Comparison of ENCODE assay signal across 8 mouse cellular contexts in the genomic region with DNA sequence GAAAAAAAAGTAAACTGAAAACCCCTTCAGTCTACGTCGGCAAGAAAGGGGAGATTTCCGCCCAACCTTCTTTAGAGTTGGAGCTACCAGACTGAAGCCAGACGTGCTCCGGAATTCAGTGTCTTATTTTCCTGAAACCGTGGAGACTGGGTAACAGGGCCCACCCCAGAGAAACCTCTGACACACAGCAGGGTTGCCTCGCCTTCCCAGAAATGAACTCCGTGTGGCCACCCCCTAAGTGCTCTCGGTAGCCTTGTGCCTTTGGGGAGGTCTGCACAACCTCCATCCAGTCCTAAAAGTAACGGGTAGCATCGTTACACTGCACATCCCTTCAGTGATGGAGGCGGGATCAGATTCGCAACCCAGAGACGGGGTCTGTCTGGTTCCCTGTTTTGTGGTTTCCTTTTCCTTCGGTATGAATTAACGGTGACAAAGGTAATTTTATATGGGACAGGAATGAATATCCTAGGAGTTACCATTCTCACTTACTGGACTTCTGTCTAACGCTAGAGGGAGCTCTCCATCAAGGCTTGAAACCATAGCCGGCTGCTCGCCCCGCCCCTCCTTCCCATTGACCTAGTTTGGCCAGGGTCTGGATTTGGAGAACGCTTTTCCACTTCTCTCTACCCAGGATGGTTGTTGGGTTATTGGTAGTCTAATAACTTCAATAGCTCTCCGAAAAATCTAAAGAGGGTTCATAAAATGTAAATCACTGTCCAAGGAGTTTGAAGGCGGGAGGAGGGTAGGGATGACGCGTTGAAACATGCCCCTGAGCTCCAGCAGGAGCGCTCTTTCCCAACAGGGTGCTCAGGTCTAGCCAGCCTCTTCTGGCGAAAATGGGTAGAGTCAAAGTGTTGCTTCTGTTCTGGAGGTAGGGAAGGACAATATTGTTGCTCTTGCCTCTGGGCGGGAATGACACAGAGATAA. TPM values are rescaled to one million over a fixed set of nuclear protein-coding genes. Genes with fewer than 3 reads are reported as not detected.
DNase-seq lines count a peak whose midpoint lies in the region; ATAC-seq and TF ChIP-seq lines count a peak whose summit lies in the region.

No protein-coding gene starts in this region.

- H3K4me3 ChIP-seq in C2C12 (ENCODE audit: insufficient read depth, poor library complexity, severe bottlenecking) = peak overlapping the region; percentile 8
- H3K4me3 ChIP-seq in forebrain, embryonic 10.5 days = peak overlapping the region; percentile 53
- H3K4me3 ChIP-seq in heart, embryonic 15.5 days = peak overlapping the region; percentile 53
- peak overlapping the region; percentile 43 to 55 for H3K4me3 ChIP-seq in liver, embryonic 14.5 days (ENCODE audit: insufficient read depth in 1 of 2, low read depth in 2 of 2, low read length in 2 of 2)

- peaks cover 76% of the 10 kb centered on the region for H3K79me2 ChIP-seq in C2C12 (ENCODE audit: control insufficient read depth, insufficient read depth)

- H3K4me1 ChIP-seq in forebrain, embryonic 10.5 days = peaks cover 66% of the 10 kb centered on the region
- H3K4me1 ChIP-seq in heart, embryonic 15.5 days (replicated peaks) = peaks cover 50% of the 10 kb centered on the region
- H3K4me1 ChIP-seq in liver, embryonic 14.5 days (replicated peaks; ENCODE audit: control insufficient read depth in 2 of 2, insufficient read depth in 2 of 2, low read length in 1 of 2) = peaks cover 0 to 6% of the 10 kb centered on the region in 2 experiments; a peak in 2 of 4 replicates

- ATAC-seq in heart, embryonic 15.5 days (replicated peaks; ENCODE audit: insufficient number of reproducible peaks, insufficient read depth, low FRiP score, low read depth) = peak; percentile 70
- ATAC-seq in liver, embryonic 14.5 days (ENCODE audit: insufficient read depth) = peak; percentile 62

- H3K27ac ChIP-seq in forebrain, embryonic 10.5 days = no peak overlapping the region
- peak overlapping the region; percentile 64 for H3K27ac ChIP-seq in heart, embryonic 15.5 days
- H3K27ac ChIP-seq in liver, embryonic 14.5 days = no peak overlapping the region

- peak overlapping the region; percentile 59 for H3K9ac ChIP-seq in heart, embryonic 15.5 days
- H3K9ac ChIP-seq in liver, embryonic 14.5 days (replicated peaks) = no peak overlapping the region

- WGBS in forebrain, embryonic 10.5 days = 2% methylated on average over 28 of the region's 28 CpGs
- WGBS in heart, embryonic 15.5 days = 3% methylated on average over 28 of the region's 28 CpGs
- WGBS in liver, embryonic 14.5 days (ENCODE audit: insufficient replicate concordance) = 2% methylated on average over 28 of the region's 28 CpGs

- no peaks in the 10 kb centered on the region for H3K9me3 ChIP-seq in forebrain, embryonic 10.5 days
- no peaks in the 10 kb centered on the region for H3K9me3 ChIP-seq in heart, embryonic 15.5 days (replicated peaks)
- H3K9me3 ChIP-seq in liver, embryonic 14.5 days (ENCODE audit: control insufficient read depth, low read length) = no peaks in the 10 kb centered on the region

- H3ac ChIP-seq in C2C12 (ENCODE audit: control insufficient read depth, insufficient read length, low read depth) = no peak overlapping the region

- peaks cover 10% of the 10 kb centered on the region for H3K36me3 ChIP-seq in C2C12 (ENCODE audit: control insufficient read depth, insufficient read depth)
- H3K36me3 ChIP-seq in forebrain, embryonic 10.5 days (replicated peaks) = no peaks in the 10 kb centered on the region
- no peaks in the 10 kb centered on the region for H3K36me3 ChIP-seq in heart, embryonic 15.5 days
- H3K36me3 ChIP-seq in liver, embryonic 14.5 days (replicated peaks; ENCODE audit: control insufficient read depth, insufficient read depth, low read depth) = no peaks in the 10 kb centered on the region

- no peaks in the 10 kb centered on the region for H3K27me3 ChIP-seq in C2C12 (ENCODE audit: control insufficient read depth, insufficient read depth, insufficient read length)
- H3K27me3 ChIP-seq in forebrain, embryonic 10.5 days (ENCODE audit: poor library complexity, severe bottlenecking) = peaks cover 96% of the 10 kb centered on the region
- peaks cover 9% of the 10 kb centered on the region; the same call in 1 of the 2 replicates for H3K27me3 ChIP-seq in heart, embryonic 15.5 days
- peaks cover 67% of the 10 kb centered on the region for H3K27me3 ChIP-seq in liver, embryonic 14.5 days (ENCODE audit: control insufficient read depth, insufficient read depth, low read length)

- DNase-seq in c-Kit-negative CD71-positive TER-119-positive erythroid progenitor cells, embryonic 14.5 days (ENCODE audit: low read depth, low spot score) = peak; percentile 24
- DNase-seq in forebrain, embryonic 10.5 days (ENCODE audit: extremely low spot score, low spot score) = peak; percentile 79
- DNase-seq in kidney, postnatal 10 days = peak; percentile 92
- DNase-seq in liver, embryonic 14.5 days (ENCODE audit: low read depth in 3 of 3, low spot score in 3 of 3) = peak in 2 of 3 experiments; percentile 40 to 52
- DNase-seq in neural tube, embryonic 10.5 days (ENCODE audit: extremely low spot score, low spot score) = peak; percentile 78
- peak; percentile 65 for DNase-seq in telencephalon, adult 2 months (ENCODE audit: low read depth, low spot score)

- TF ChIP-seq CTCF in C2C12 (IDR thresholded peaks at IDR 0.05; ENCODE audit: control insufficient read depth, insufficient read depth, insufficient read length) = peak; percentile 31
- peak; percentile 72 for TF ChIP-seq CTCF in liver, embryonic 14.5 days (IDR thresholded peaks at IDR 0.05; ENCODE audit: low read depth)

- no peak for TF ChIP-seq EP300 in liver, embryonic 14.5 days (IDR thresholded peaks at IDR 0.05; ENCODE audit: low read depth)

- peaks cover 22% of the 10 kb centered on the region for H3K79me3 ChIP-seq in C2C12 (ENCODE audit: low read depth)

- peak overlapping the region; percentile 93 for H3K4me2 ChIP-seq in heart, embryonic 15.5 days
- peak overlapping the region; percentile 64 for H3K4me2 ChIP-seq in liver, embryonic 14.5 days (ENCODE audit: low read depth)

TF ChIP-seq in C2C12, 6 proteins besides CTCF, POLR2A, EP300 and RAD21:
- no peak for TF ChIP-seq FOSL1 (IDR thresholded peaks at IDR 0.05; ENCODE audit: insufficient read depth, low read length, poor library complexity, severe bottlenecking)
- TF ChIP-seq USF1 (IDR thresholded peaks at IDR 0.05; ENCODE audit: low read depth) = no peak
- TF ChIP-seq MYOD1 (IDR thresholded peaks at IDR 0.05; ENCODE audit: control insufficient read depth, insufficient read length, low read depth) = no peak
- no peak for TF ChIP-seq MYOG (IDR thresholded peaks at IDR 0.05; ENCODE audit: control insufficient read depth, extremely low read depth, insufficient read length)
- no peak for TF ChIP-seq MAX (IDR thresholded peaks at IDR 0.05)
- no peak for TF ChIP-seq CEBPB (IDR thresholded peaks at IDR 0.05; ENCODE audit: low read depth)
TF ChIP-seq in C2C12: peak in this region for 0.

RNA-seq across cellular contexts. Expression of gene Gm37419, which starts 6.1 kb away (rescaled TPM):
- not detected for polyA plus RNA-seq in C2C12 (2012; fragmentation: generic; extraction: Trizol)
- not detected in 2 replicates for polyA plus RNA-seq in forebrain, embryonic 10.5 days (2016; fragmentation: Nextera tagmentation; extraction: Ambion mirVana)
- polyA plus RNA-seq in heart, embryonic 15.5 days (2015; fragmentation: Nextera tagmentation; extraction: Ambion mirVana) = not detected in 2 replicates
- not detected in 2 replicates for polyA plus RNA-seq in liver, embryonic 14.5 days (2012; rRNA removed)
- not detected in 2 replicates for polyA plus RNA-seq in liver, embryonic 14.5 days (2014; fragmentation: Nextera tagmentation; extraction: Ambion mirVana)

RNA-seq across cellular contexts. Expression of gene Bcl6, which starts 6.5 kb away (rescaled TPM):
- 6.2 TPM for polyA plus RNA-seq in C2C12 (2012; fragmentation: generic; extraction: Trizol)
- polyA plus RNA-seq in forebrain, embryonic 10.5 days (2016; fragmentation: Nextera tagmentation; extraction: Ambion mirVana) = 0.14 and 0.25 TPM in 2 replicates
- 0.66 and 0.82 TPM in 2 replicates for polyA plus RNA-seq in heart, embryonic 15.5 days (2015; fragmentation: Nextera tagmentation; extraction: Ambion mirVana)
- polyA plus RNA-seq in liver, embryonic 14.5 days (2012; rRNA removed) = 0.56 and 0.63 TPM in 2 replicates
- polyA plus RNA-seq in liver, embryonic 14.5 days (2014; fragmentation: Nextera tagmentation; extraction: Ambion mirVana) = 0.15 and 0.19 TPM in 2 replicates

RNA-seq across cellular contexts. Expression of gene Rtp2, which starts 50.0 kb away (rescaled TPM):
- polyA plus RNA-seq in C2C12 (2012; fragmentation: generic; extraction: Trizol) = not detected
- not detected in 2 replicates for polyA plus RNA-seq in forebrain, embryonic 10.5 days (2016; fragmentation: Nextera tagmentation; extraction: Ambion mirVana)
- not detected in 2 replicates for polyA plus RNA-seq in heart, embryonic 15.5 days (2015; fragmentation: Nextera tagmentation; extraction: Ambion mirVana)
- not detected in 2 replicates for polyA plus RNA-seq in liver, embryonic 14.5 days (2012; rRNA removed)
- polyA plus RNA-seq in liver, embryonic 14.5 days (2014; fragmentation: Nextera tagmentation; extraction: Ambion mirVana) = not detected in 2 replicates

Comparison
In these comparisons a context has a peak if more than half of its experiments do, and no peak if none do; other contexts are left out.
1. DNase-seq: peak in every context shown above with its lines; median percentile 92 in kidney, postnatal 10 days; 79 in forebrain, embryonic 10.5 days; 78 in neural tube, embryonic 10.5 days; 65 in telencephalon, adult 2 months; 46 in liver, embryonic 14.5 days; 24 in c-Kit-negative CD71-positive TER-119-positive erythroid progenitor cells, embryonic 14.5 days.